13 mouse cellular contexts compared by ENCODE assay signal in genomic region chr10:52128874-52129412, GRCm38 (mm10).
DNase-seq lines count a peak whose midpoint lies in the region; ATAC-seq and TF ChIP-seq lines count a peak whose summit lies in the region.
"Had no signal": no experiment of that assay in that cellular context is flagged by ENCODE, and none has a peak within 500 bp of the region (broad histone marks: within the 10 kb centered on the region; RNA-seq: fewer than 3 reads in every experiment).

No protein-coding gene starts in this region.

- no peak for ATAC-seq in hindbrain, embryonic 16.5 days
- no peak for ATAC-seq in liver, postnatal 0 days
- no peak for ATAC-seq in liver, embryonic 12.5 days

- peak; percentile 41 for TF ChIP-seq RAD21 in MEL (IDR thresholded peaks at IDR 0.05; ENCODE audit: low read depth, low read length)

- 55% methylated on average over 5 of the region's 5 CpGs for WGBS in hindbrain, embryonic 10.5 days
- 58% methylated on average over 5 of the region's 5 CpGs for WGBS in hindbrain, embryonic 16.5 days
- WGBS in liver, postnatal 0 days (ENCODE audit: insufficient replicate concordance) = 51% methylated on average over 5 of the region's 5 CpGs
- 33% methylated on average over 5 of the region's 5 CpGs for WGBS in liver, embryonic 12.5 days (ENCODE audit: insufficient replicate concordance)

- no peaks in the 10 kb centered on the region for H3K79me2 ChIP-seq in MEL (ENCODE audit: control insufficient read depth, insufficient read depth, low read length, poor library complexity)

- no peak for TF ChIP-seq POLR2A in MEL (IDR thresholded peaks at IDR 0.05; ENCODE audit: control insufficient read depth in 1 of 2, insufficient read depth in 1 of 2, low read depth in 1 of 2, low read length in 2 of 2, poor library complexity in 1 of 2)

- 0 out of 2 replicates have a peak, but pooled peaks have one; percentile 19 for TF ChIP-seq CTCF in liver, postnatal 0 days (IDR thresholded peaks at IDR 0.05; ENCODE audit: low read depth)
- peak in 1 of 3 experiments; percentile 42; a peak in 2 of 6 replicates for TF ChIP-seq CTCF in MEL (IDR thresholded peaks at IDR 0.05 in 2 of 3, conservative IDR thresholded peaks at IDR 0.05 in 1 of 3; ENCODE audit: control insufficient read depth in 1 of 3, insufficient read depth in 1 of 3, low read depth in 2 of 3, low read length in 3 of 3, poor library complexity in 1 of 3, severe bottlenecking in 1 of 3)

- no peak overlapping the region for H3K4me3 ChIP-seq in hindbrain, embryonic 10.5 days
- no peak overlapping the region for H3K4me3 ChIP-seq in hindbrain, embryonic 16.5 days (ENCODE audit: low read length)
- H3K4me3 ChIP-seq in liver, postnatal 0 days (ENCODE audit: low read depth, low read length) = no peak overlapping the region
- H3K4me3 ChIP-seq in liver, embryonic 12.5 days = no peak overlapping the region
- no peak overlapping the region for H3K4me3 ChIP-seq in MEL (ENCODE audit: control insufficient read depth in 1 of 2, insufficient read depth in 1 of 2, low read depth in 2 of 2, low read length in 2 of 2)
- H3K4me3 ChIP-seq: erythroblast, embryonic 14.5 days; heart, embryonic 10.5 days; lung, embryonic 15.5 days; midbrain, embryonic 12.5 days; neural tube, embryonic 15.5 days had no signal

- H3K4me1 ChIP-seq in hindbrain, embryonic 10.5 days (replicated peaks) = no peaks in the 10 kb centered on the region
- H3K4me1 ChIP-seq in hindbrain, embryonic 16.5 days (ENCODE audit: control insufficient read depth, insufficient read depth, low read depth, low read length) = no peaks in the 10 kb centered on the region
- no peaks in the 10 kb centered on the region for H3K4me1 ChIP-seq in liver, postnatal 0 days (ENCODE audit: insufficient read depth)
- peaks cover 7% of the 10 kb centered on the region; the same call in 1 of the 2 replicates for H3K4me1 ChIP-seq in liver, embryonic 12.5 days
- H3K4me1 ChIP-seq in MEL (ENCODE audit: control insufficient read depth in 1 of 2, insufficient read depth in 2 of 2, low read length in 2 of 2) = peaks cover 3 to 4% of the 10 kb centered on the region in 2 experiments
- H3K4me1 ChIP-seq: heart, embryonic 10.5 days; lung, embryonic 15.5 days; midbrain, embryonic 12.5 days; neural tube, embryonic 15.5 days had no signal

- no peaks in the 10 kb centered on the region for H3K27me3 ChIP-seq in hindbrain, embryonic 10.5 days (ENCODE audit: insufficient read depth, poor library complexity, severe bottlenecking)
- no peaks in the 10 kb centered on the region for H3K27me3 ChIP-seq in hindbrain, embryonic 16.5 days (replicated peaks; ENCODE audit: control insufficient read depth, insufficient read depth, low read length)
- H3K27me3 ChIP-seq in liver, postnatal 0 days (ENCODE audit: insufficient read depth, low read length) = no peaks in the 10 kb centered on the region
- no peaks in the 10 kb centered on the region for H3K27me3 ChIP-seq in liver, embryonic 12.5 days (replicated peaks)
- no peaks in the 10 kb centered on the region for H3K27me3 ChIP-seq in MEL (ENCODE audit: control insufficient read depth in 1 of 2, insufficient read depth in 2 of 2, low read length in 2 of 2)
- H3K27me3 ChIP-seq: lung, embryonic 15.5 days; midbrain, embryonic 12.5 days; neural tube, embryonic 15.5 days had no signal

- no peak overlapping the region for H3K27ac ChIP-seq in hindbrain, embryonic 10.5 days
- no peak overlapping the region for H3K27ac ChIP-seq in hindbrain, embryonic 16.5 days (ENCODE audit: low read depth, low read length)
- no peak overlapping the region for H3K27ac ChIP-seq in liver, postnatal 0 days (ENCODE audit: low read depth)
- H3K27ac ChIP-seq in liver, embryonic 12.5 days = no peak overlapping the region
- H3K27ac ChIP-seq in MEL (ENCODE audit: control insufficient read depth, low read depth, low read length) = no peak overlapping the region
- H3K27ac ChIP-seq: heart, embryonic 10.5 days; lung, embryonic 15.5 days; midbrain, embryonic 12.5 days; neural tube, embryonic 15.5 days had no signal

- H3K9ac ChIP-seq in hindbrain, embryonic 16.5 days (ENCODE audit: low read depth, low read length) = no peak overlapping the region
- no peak overlapping the region for H3K9ac ChIP-seq in liver, postnatal 0 days (replicated peaks)
- no peak overlapping the region for H3K9ac ChIP-seq in liver, embryonic 12.5 days
- H3K9ac ChIP-seq in MEL (ENCODE audit: control insufficient read depth, low read depth, low read length, poor library complexity, severe bottlenecking) = no peak overlapping the region
- H3K9ac ChIP-seq: lung, embryonic 15.5 days; midbrain, embryonic 12.5 days; neural tube, embryonic 15.5 days had no signal

- peak; percentile 33 for DNase-seq in hindbrain, embryonic 10.5 days (ENCODE audit: low spot score)
- no peak for DNase-seq in liver, postnatal 0 days
- DNase-seq in MEL (ENCODE audit: low read depth, low spot score) = peak; percentile 18
- peak; percentile 20 for DNase-seq in forelimb bud, embryonic 11.5 days (ENCODE audit: low read depth, low spot score)
- DNase-seq in right cerebral cortex, postnatal 36 days (ENCODE audit: low spot score in 2 of 2) = no peak
- DNase-seq: thymus, postnatal 14 days had no signal

- TF ChIP-seq EP300 in liver, postnatal 0 days (IDR thresholded peaks at IDR 0.05; ENCODE audit: low read depth) = no peak
- no peak for TF ChIP-seq EP300 in MEL (IDR thresholded peaks at IDR 0.05; ENCODE audit: low read depth in 1 of 2, low read length in 2 of 2)

- H3K4me2 ChIP-seq in hindbrain, embryonic 16.5 days (ENCODE audit: low read length) = no peak overlapping the region
- H3K4me2 ChIP-seq in liver, postnatal 0 days (ENCODE audit: low read depth, low read length) = no peak overlapping the region
- H3K4me2 ChIP-seq in liver, embryonic 12.5 days = no peak overlapping the region
- H3K4me2 ChIP-seq: lung, embryonic 15.5 days; midbrain, embryonic 12.5 days; neural tube, embryonic 15.5 days had no signal

- H3K9me3 ChIP-seq in hindbrain, embryonic 10.5 days = no peaks in the 10 kb centered on the region
- H3K9me3 ChIP-seq in hindbrain, embryonic 16.5 days (ENCODE audit: control insufficient read depth, low read length) = no peaks in the 10 kb centered on the region
- no peaks in the 10 kb centered on the region for H3K9me3 ChIP-seq in liver, postnatal 0 days (ENCODE audit: low read length)
- H3K9me3 ChIP-seq in liver, embryonic 12.5 days (replicated peaks) = no peaks in the 10 kb centered on the region
- H3K9me3 ChIP-seq in MEL (replicated peaks; ENCODE audit: insufficient read depth, low read length) = no peaks in the 10 kb centered on the region
- H3K9me3 ChIP-seq: heart, embryonic 10.5 days; lung, embryonic 15.5 days; midbrain, embryonic 12.5 days; neural tube, embryonic 15.5 days had no signal

- no peaks in the 10 kb centered on the region for H3K36me3 ChIP-seq in hindbrain, embryonic 10.5 days
- H3K36me3 ChIP-seq in hindbrain, embryonic 16.5 days (ENCODE audit: control insufficient read depth, insufficient read depth, low read length) = no peaks in the 10 kb centered on the region
- no peaks in the 10 kb centered on the region for H3K36me3 ChIP-seq in liver, postnatal 0 days (replicated peaks; ENCODE audit: insufficient read depth, low read length)
- no peaks in the 10 kb centered on the region for H3K36me3 ChIP-seq in liver, embryonic 12.5 days
- peaks cover 0 to 2% of the 10 kb centered on the region in 2 experiments; a peak in 1 of 4 replicates for H3K36me3 ChIP-seq in MEL (ENCODE audit: control insufficient read depth in 1 of 2, insufficient read depth in 2 of 2, low read length in 2 of 2)
- H3K36me3 ChIP-seq: heart, embryonic 10.5 days; lung, embryonic 15.5 days; midbrain, embryonic 12.5 days; neural tube, embryonic 15.5 days had no signal

TF ChIP-seq in MEL, 35 proteins besides CTCF, POLR2A, EP300 and RAD21:
- peak; percentile 55 for TF ChIP-seq SMC3 (IDR thresholded peaks at IDR 0.05; ENCODE audit: low read depth, low read length)
- no peak for TF ChIP-seq GATA1 (IDR thresholded peaks at IDR 0.05; ENCODE audit: low read depth, low read length)

Comparison
In these comparisons a context has a peak if more than half of its experiments do, and no peak if none do; other contexts are left out.
1. DNase-seq: peak in hindbrain, embryonic 10.5 days (single experiment), MEL (single experiment) and forelimb bud, embryonic 11.5 days (single experiment); none in liver, postnatal 0 days (single experiment) and right cerebral cortex, postnatal 36 days (0 of 2).